Mouse (Mus musculus) WW6 (cell line): Measurements from ENCODE around the gene Il1rapl2.

Source experiments
- DNase-seq: peaks from one replicate; pipeline ENCODE4 v3.0.0-alpha.2; 2013; ENCODE audit warnings: low read depth, low spot score

Gene Il1rapl2

GRCm38 (mm10) chrX:137570321-137571195 is at the start of gene Il1rapl2:
Gene Il1rapl2 (plus strand): TSS chrX:137570608.
- no peak for DNase-seq

GRCm38 (mm10) chrX:137548348-137548747 is 22.1 kb upstream of the Il1rapl2 start:
- no peak for DNase-seq

GRCm38 (mm10) chrX:137569472-137570188 is 778 bp upstream of the Il1rapl2 start:
- DNase-seq = no peak

GRCm38 (mm10) chrX:137582656-137583055 is 12.2 kb downstream of the Il1rapl2 start:
- DNase-seq = no peak

DNA sequence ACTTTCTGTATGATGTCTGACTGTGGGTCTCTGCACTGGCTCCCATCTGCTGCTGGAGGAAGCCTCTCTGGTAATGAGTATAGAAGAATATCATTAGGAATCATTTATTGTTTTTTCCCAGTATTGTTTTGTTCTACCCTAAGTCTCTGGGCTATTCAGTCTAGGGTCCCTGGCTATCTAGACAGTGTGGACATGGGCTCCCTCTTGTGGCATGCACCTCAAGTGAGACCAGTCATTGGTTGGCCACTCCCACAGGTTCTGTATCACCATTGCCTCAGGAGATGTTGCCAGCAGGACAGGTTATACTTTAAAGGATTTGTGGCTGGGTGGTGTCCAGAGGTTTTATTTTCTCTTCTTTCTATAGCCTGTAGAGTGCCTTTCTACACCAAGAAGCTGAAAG is 50.3 kb downstream of the Il1rapl2 start:
- DNase-seq = no peak

GRCm38 (mm10) chrX:137667011-137667410 is 96.6 kb downstream of the Il1rapl2 start:
- DNase-seq = no peak

- no peak for DNase-seq
These were observed 117.6 kb downstream of the Il1rapl2 start for GRCm38 (mm10) chrX:137687974-137688373.

GRCm38 (mm10) chrX:137700006-137700405 is 129.6 kb downstream of the Il1rapl2 start:
- DNase-seq = no peak

DNA sequence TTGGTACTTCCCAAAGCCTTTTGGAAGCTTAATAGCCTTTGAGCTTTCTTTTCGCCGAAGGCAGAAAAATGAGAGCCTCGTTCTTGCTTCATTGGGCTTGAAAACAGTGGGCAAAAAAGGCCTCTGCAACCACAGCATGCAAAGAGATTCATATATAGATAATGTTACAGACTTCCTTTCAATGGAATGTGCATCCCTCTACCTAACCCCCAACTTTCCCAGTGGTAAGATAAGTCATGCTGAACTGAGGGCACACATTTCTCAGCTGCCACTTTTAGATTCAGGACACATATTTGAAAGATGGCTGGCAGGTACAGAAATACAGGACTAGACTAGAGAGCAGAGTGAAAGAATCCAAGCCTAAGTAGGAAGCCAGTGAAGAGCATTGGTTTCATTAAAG is 185.1 kb downstream of the Il1rapl2 start:
- no peak for DNase-seq

- no peak for DNase-seq
These were observed 235.2 kb downstream of the Il1rapl2 start for GRCm38 (mm10) chrX:137805484-137806200.

- DNase-seq = no peak
These were observed 236.1 kb downstream of the Il1rapl2 start for GRCm38 (mm10) chrX:137806231-137807114.

- no peak for DNase-seq
These were observed 239.1 kb downstream of the Il1rapl2 start for GRCm38 (mm10) chrX:137809526-137809925.

- DNase-seq = no peak
These were observed 241.7 kb downstream of the Il1rapl2 start for GRCm38 (mm10) chrX:137812151-137812550.

DNA sequence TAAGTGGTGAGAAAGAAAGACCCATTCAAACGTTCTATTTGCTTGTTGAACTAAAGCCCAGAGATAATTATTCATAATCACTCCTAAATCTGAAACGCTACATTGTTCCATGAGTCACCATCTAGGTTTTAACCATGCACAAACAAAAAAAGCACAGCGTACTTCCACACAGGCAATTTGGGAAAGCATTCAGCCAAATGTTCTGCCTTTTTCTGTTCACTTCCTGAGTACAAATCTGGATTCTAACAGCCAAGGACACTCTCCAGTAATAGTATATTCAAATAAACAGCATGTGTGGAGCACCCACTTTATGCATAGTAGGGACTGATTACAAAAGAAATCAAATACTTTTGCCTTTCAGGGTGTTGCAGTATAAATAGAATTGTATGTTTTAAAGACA is 278.5 kb downstream of the Il1rapl2 start:
- no peak for DNase-seq

DNA sequence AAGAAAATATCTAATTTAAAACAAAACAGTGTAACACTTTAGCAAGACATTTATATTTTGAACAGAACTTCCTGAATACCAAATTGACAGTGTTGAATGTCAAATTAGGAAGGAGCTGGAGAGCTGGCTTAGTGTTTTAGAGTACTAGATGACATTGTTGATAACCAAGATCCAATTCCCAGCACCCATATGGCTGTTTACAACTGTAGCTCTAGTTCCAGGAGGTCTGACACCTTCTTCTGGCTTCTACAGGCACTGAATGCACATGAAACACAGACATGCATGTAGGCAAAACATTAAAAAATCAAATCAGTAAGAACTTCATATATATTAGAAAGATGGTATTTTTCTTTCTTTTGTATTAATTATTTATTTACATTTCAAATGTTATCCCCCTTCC is 353.1 kb downstream of the Il1rapl2 start:
- no peak for DNase-seq

- DNase-seq = no peak
These were observed 356.4 kb downstream of the Il1rapl2 start for GRCm38 (mm10) chrX:137926835-137927234.

- no peak for DNase-seq
These were observed 377.3 kb downstream of the Il1rapl2 start for GRCm38 (mm10) chrX:137947741-137948140.

- DNase-seq = no peak
These were observed 400.9 kb downstream of the Il1rapl2 start for GRCm38 (mm10) chrX:137971306-137971705.

GRCm38 (mm10) chrX:138043113-138043512 is 472.7 kb downstream of the Il1rapl2 start:
- no peak for DNase-seq

DNA sequence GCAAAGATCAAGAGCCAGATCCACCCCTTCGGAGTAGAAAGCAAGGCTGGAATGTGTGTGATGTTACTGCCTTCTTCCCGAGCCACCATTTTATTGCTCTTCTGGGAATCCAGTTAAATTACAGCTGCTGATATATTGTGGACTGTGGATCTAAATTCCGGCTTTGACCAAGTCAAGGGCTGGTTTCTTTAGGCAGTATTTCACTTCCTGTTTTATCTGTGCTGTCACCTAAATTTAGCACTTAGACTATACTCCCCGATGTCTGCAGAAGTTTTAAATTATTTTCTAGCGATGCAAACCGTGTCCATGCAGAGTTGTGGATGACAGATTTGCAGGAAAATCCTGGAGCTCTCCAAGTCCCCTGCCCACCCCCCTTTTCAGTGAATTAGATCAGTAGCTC is 533.5 kb downstream of the Il1rapl2 start:
- DNase-seq = no peak

- DNase-seq = no peak
These were observed 534.3 kb downstream of the Il1rapl2 start for GRCm38 (mm10) chrX:138104668-138105067.
